Mouse (Mus musculus): ENCODE results near the gene Cpne6.

The Cpne6 gene

GRCm38 (mm10) chr14:55554635-55555034 lies 44.4 kb downstream of the Cpne6 start:
- DNase-seq (ENCODE audit: low spot score in 2 of 2): no peak

GRCm38 (mm10) chr14:55555788-55556187 lies 45.5 kb downstream of the Cpne6 start:
- DNase-seq (ENCODE audit: low spot score in 2 of 2): no peak

- DNase-seq (ENCODE audit: low spot score in 2 of 2): peak; percentile 65 to 84
Observed at GRCm38 (mm10) chr14:55557003-55557402, 46.8 kb downstream of the Cpne6 start.

DNA sequence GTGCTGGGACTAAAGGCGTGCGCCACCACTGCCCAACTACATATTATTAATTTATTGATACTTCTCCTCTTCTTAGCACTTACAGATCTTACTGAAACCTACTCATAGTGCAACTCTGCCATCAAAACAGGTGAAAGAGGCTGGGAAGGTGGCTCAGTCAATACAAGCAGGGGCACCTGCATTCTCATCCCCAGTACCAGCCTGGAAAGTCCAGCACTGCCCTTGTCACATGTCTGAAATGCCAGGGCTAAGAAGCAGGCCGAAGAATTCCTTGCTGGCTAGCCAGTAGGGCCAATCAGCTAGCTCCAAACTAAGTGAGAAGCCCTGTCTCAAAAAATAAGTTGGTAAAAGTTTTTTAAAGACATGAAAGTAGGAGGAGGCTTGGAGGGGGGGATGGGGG lies 47.3 kb downstream of the Cpne6 start:
- DNase-seq (ENCODE audit: low spot score in 2 of 2): no peak

DNA sequence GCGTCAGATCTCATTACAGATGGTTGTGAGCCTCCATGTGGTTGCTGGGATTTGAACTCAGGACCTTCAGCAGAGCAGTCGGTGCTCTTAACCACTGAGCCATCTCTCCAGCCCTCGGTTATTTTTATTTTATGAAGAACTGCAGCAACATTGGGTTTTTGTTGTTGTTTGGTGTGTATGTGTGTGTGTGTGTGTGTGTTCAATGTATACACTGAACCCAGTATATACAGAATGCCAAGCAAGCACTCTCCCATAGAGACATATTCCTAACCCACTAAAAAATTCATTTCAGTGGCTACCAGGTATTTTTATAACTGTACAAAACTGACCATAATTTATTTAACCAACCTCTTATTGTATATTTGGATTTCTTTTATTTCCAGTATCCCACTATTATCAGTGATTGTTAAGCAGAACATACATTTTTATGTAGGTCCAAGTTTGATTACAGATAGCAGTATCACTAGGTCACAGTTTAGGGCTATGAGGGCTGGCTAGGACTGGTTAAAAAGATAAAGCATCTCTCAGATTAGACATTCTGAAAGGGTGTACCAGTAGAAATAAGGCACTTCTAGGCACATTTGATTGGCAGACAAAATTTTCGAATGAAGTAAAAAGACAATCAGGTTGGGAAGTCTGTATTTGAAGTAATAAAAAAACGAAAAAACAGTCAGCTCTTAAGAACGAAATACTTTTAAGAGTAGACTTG lies 48.6 kb downstream of the Cpne6 start:
- DNase-seq (ENCODE audit: low spot score in 2 of 2): no peak

DNA sequence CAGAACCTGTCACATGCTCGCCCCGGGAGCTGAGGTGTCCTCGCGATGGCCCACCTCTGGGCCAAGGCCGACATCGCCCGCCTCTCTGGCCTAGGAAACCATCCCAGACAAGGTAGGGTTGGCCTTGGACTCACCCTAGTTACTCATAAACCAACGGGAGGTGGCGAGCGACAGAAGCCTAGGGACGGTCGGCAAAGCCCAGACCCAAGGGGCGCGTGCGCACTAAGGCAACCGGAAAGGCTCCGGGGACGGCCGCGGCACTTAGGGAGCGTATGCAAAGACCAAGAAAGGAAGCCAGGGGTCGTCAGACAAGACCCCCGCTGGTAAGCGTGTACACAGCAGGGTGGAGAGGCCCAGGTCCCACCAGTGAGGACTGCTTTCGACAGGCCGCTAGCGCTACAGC lies 49.6 kb downstream of the Cpne6 start, which contains the start of gene Dcaf11:
Dcaf11 (plus strand) TSS at position 208 of the 403 bp plus-strand sequence.
- peak; percentile 79 to 82 for DNase-seq (ENCODE audit: low spot score in 2 of 2)

DNA sequence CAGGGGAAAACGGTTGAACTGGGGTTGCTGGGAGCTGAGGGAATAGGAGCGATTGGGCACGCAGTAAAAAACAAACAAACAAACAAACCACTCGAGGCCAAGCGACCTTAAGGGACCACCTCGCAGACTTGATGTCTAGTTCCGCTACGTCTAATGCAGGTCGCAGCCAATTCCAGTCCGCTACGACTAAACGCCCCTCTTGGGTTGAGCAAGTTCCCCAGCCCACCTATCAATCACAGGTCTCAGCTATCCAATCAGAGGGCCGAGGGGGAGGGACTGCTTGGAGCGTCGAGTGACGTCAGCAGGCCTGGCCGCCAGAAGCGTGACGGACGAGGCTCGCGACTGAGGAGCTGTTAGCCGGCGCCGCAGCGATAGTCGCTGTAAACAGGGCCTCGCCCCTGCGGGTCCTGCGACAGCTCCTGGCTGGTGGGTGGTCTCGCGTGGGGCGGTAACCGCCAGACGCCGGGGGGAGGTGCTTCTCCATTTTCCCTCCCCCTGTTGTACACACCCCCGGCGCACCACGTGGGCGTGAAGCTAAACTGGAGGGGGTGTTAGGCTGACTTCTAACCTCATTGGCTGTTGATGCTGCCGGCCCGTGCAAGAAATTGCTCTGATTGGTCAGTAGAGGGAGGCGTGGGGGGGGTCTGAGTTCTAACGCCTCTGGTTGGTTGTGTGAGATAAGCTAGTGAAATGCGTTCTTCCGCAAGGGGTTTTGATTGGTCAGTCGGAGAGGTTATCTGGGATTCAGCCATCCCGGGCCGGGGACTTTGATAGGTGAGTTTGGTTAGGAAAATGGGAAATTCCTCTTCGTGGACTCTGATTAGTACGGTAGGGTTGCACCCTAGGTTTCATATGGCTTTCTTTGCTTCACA lies 50.2 kb downstream of the Cpne6 start, which contains the start of gene A730061H03Rik:
A730061H03Rik (minus strand) TSS at position 205 of the 872 bp plus-strand sequence.
- DNase-seq (ENCODE audit: low spot score in 2 of 2): peak; percentile 93 to 95

DNA sequence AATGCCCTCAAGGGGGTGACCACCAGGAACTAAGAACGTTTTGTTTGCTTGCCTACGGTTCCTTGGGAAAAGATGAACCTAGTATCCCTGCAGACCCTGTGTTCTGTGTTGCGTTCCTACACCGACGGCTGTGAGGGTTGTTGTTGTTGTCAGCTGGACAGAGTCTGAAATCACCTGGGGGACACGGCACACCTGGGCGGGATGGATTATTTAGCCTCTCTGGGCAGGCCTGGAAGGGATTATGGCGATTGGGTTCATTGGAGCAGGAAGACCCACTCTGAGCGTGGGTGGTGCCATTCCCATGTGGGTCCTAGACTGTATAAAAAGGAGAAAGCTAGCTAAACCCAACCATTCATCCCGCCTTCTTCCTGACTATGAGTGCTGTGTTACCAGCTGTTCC lies 51.6 kb downstream of the Cpne6 start:
- DNase-seq (ENCODE audit: low spot score in 2 of 2): no peak

GRCm38 (mm10) chr14:55563249-55563648 lies 53.0 kb downstream of the Cpne6 start:
- DNase-seq (ENCODE audit: low spot score in 2 of 2): no peak

DNA sequence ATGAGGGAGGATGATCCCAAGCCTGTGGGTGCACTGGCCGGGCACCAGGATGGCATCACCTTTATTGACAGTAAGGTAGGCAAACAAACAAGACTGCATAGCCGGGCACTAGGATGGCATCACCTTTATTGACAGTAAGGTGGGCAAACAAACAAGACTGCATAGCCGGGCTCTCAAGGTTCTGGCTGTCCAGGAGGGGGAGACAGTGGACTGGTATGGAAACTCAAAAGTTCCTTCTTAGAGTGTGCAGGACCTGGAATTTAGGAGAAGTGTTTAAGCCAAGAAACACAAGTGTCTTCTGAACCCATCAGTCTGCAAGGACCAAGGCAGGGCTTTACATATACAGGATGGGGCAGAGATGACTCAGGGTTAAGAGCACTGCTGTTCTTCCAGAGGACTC lies 55.5 kb downstream of the Cpne6 start:
- no peak for DNase-seq (ENCODE audit: low spot score in 2 of 2)

Data from spleen, postnatal 14 days (tissue).